Mouse (Mus musculus) midbrain, embryonic 11.5 days (tissue): ENCODE data around the gene Intu. TPM values are rescaled to one million over a fixed set of nuclear protein-coding genes. Genes with fewer than 3 reads are reported as not detected.
A peak's percentile ranks its signal among the peaks of the same experiment; 100 is the strongest.

Experiments
- ATAC-seq: fragments of 200-750 bp; cut with Nextera tagmentation; 2 replicates; pipeline ENCODE4 v1.8.0; 2017; ENCODE audit warnings: moderate TSS enrichment, moderate library complexity; ENCODE audit not compliant: low FRiP score
- DNase-seq: peaks from one replicate; pipeline ENCODE4 v3.0.0; 2015; ENCODE audit warnings: low spot score; ENCODE audit errors: missing footprints
- H3K27ac ChIP-seq: fragments of 300-500 bp; sonication (generic); 2 replicates; pipeline ENCODE4 v1.5.1; 2014; ENCODE audit warnings: low read depth, low read length
- H3K27me3 ChIP-seq: fragments of 300-500 bp; sonication (generic); 2 replicates; pipeline ENCODE4 v1.6.1; 2014; ENCODE audit warnings: mild to moderate bottlenecking, low read length, moderate library complexity, mixed read lengths; ENCODE audit not compliant: control insufficient read depth, insufficient read depth
- H3K36me3 ChIP-seq: fragments of 300-500 bp; sonication (generic); 2 replicates; pipeline ENCODE4 v1.6.1; 2014; ENCODE audit warnings: mild to moderate bottlenecking, low read length, moderate library complexity, mixed read lengths; ENCODE audit not compliant: control insufficient read depth, insufficient read depth
- H3K4me1 ChIP-seq: fragments of 300-500 bp; sonication (generic); 2 replicates; pipeline ENCODE4 v1.6.1; 2014; ENCODE audit warnings: low read length; ENCODE audit not compliant: control insufficient read depth, insufficient read depth
- H3K4me2 ChIP-seq: fragments of 300-500 bp; sonication (generic); 2 replicates; pipeline ENCODE4 v1.6.1; 2014; ENCODE audit warnings: mild to moderate bottlenecking, moderate library complexity
- H3K4me3 ChIP-seq: fragments of 300-500 bp; sonication (generic); 2 replicates; pipeline ENCODE4 v1.5.1; 2014; ENCODE audit warnings: low read depth, low read length
- H3K9ac ChIP-seq: fragments of 300-500 bp; sonication (generic); 2 replicates; pipeline ENCODE4 v1.6.1; 2014; ENCODE audit warnings: low read length
- H3K9me3 ChIP-seq: fragments of 300-500 bp; sonication (generic); 2 replicates; pipeline ENCODE4 v1.6.1; 2016; ENCODE audit warnings: low read length; ENCODE audit not compliant: control insufficient read depth
- WGBS: fragments of 180-500 bp; shearing (Covaris S2); extraction: QIAGEN DNeasy Blood & Tissue Kit; methylation state at CpG from one replicate; pipeline ENCODE4 v1.1.7; 2014; 5-methylcytosine and 5-hydroxymethylcytosine counted together
- polyA plus RNA-seq: library from polyadenylated mRNA; unstranded; fragments of >200 nt; fragmentation: Nextera tagmentation; extraction: Ambion mirVana; gene quantifications from 2 replicates; pipeline ENCODE4 v1.2.1, GENCODE M21; 2014

The Intu gene
- polyA plus RNA-seq, 1 experiment from 2014 or later = 7.8 TPM

DNA sequence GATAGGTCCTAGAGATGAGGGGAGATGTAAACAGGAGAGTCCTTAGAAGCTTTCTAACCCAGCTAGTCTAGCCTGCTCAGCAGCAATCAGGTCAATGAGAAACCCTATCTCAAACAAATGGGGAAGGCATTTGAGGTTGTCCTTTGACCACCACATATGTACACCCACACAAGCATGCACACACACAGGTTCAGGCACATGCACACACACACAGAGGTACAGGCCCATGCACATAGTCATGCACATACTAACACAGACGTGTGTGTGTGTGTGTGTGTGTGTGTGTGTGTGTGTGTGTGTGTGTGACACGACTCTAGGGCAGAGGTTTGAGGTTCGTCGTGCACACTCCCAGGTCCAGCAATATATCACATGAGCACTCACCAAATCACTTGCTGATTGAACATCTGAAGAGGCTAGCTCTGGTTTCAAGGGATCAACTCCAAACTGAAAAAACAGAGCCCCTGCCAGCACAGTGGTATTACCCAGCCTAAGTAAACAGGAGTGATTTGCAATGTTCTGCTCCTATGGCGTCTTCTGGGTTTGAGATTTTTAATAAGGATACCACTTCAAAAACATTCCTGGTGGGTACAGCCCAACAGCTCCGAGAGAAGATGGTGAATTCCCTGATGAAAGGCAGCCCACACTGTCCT is 22.0 kb upstream of the Intu start:
- H3K27me3 ChIP-seq = no peaks in the 10 kb centered on the region
- no peaks in the 10 kb centered on the region for H3K4me1 ChIP-seq
- H3K36me3 ChIP-seq = no peaks in the 10 kb centered on the region
- ATAC-seq = no peak
- 77% methylated on average over 6 of the region's 6 CpGs for WGBS
- H3K9me3 ChIP-seq = no peaks in the 10 kb centered on the region
- no peak overlapping the region for H3K27ac ChIP-seq
- no peak for DNase-seq
- H3K4me3 ChIP-seq = no peak overlapping the region
- H3K4me2 ChIP-seq = no peak overlapping the region
- H3K9ac ChIP-seq = no peak overlapping the region

GRCm38 (mm10) chr3:40510567-40510966 is 20.5 kb upstream of the Intu start:
- H3K27me3 ChIP-seq = no peaks in the 10 kb centered on the region
- no peaks in the 10 kb centered on the region for H3K36me3 ChIP-seq
- no peak for ATAC-seq
- no peak overlapping the region for H3K4me2 ChIP-seq
- WGBS = 86% methylated on average over 6 of the region's 6 CpGs
- no peak overlapping the region for H3K9ac ChIP-seq
- no peaks in the 10 kb centered on the region for H3K9me3 ChIP-seq
- H3K4me1 ChIP-seq = no peaks in the 10 kb centered on the region
- H3K27ac ChIP-seq = no peak overlapping the region
- H3K4me3 ChIP-seq = no peak overlapping the region
- DNase-seq = no peak

DNA sequence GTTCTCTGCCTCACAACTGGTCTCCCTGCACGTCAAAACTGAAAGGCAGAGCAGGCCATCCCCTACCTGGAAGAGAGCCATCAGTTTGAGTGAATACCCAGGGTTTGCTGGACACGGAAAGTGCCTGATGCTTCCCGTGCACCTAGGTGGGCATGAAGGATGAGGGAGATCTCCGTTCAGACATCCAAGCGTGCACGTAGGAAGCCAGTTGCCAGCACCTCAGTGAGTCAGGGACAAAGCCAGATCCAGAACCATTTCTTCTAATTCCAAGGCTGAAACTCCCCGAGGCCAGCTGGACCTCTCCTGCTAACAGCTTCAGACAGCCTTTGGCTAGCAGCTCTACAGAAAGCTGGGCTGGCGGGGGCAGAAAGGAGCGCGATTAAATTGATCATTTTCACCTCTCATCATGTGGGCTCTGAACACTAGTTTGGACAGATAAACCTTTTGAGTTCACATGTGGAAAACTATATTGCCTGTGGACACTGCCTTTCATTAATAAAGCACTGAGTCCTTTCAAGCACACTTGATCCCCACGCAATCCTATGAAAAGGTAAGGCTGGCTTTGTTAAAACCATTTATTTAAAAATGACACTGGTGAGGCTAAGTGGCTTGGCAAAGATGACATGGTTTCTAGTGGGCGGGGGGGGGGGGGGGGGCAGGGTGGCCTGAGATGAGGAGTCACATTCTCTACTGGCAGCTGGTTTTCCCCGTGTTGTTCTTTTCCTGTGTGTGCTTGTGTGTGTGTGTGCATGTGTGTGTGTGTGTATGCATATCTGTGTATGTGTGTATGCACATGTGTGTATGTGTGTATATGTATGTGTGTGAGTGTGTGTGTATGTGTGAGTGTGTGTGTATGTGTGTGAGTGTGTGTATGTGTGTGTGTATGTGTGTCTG is 17.9 kb upstream of the Intu start:
- no peak for ATAC-seq
- H3K4me1 ChIP-seq = no peaks in the 10 kb centered on the region
- DNase-seq = no peak
- no peaks in the 10 kb centered on the region for H3K9me3 ChIP-seq
- no peak overlapping the region for H3K9ac ChIP-seq
- H3K27me3 ChIP-seq = no peaks in the 10 kb centered on the region
- H3K4me2 ChIP-seq = no peak overlapping the region
- no peaks in the 10 kb centered on the region for H3K36me3 ChIP-seq
- 85% methylated on average over 13 of the region's 13 CpGs for WGBS
- no peak overlapping the region for H3K27ac ChIP-seq
- H3K4me3 ChIP-seq = no peak overlapping the region

- no peak overlapping the region for H3K27ac ChIP-seq
- no peaks in the 10 kb centered on the region for H3K9me3 ChIP-seq
- ATAC-seq (no peak), DNase-seq (no peak)
- no peaks in the 10 kb centered on the region for H3K36me3 ChIP-seq
- H3K27me3 ChIP-seq = no peaks in the 10 kb centered on the region
- 83% methylated on average over 3 of the region's 3 CpGs for WGBS
- H3K4me2 ChIP-seq = no peak overlapping the region
- H3K4me3 ChIP-seq = no peak overlapping the region
- H3K9ac ChIP-seq = no peak overlapping the region
- no peaks in the 10 kb centered on the region for H3K4me1 ChIP-seq
Observed at GRCm38 (mm10) chr3:40518240-40518639, 12.8 kb upstream of the Intu start.

GRCm38 (mm10) chr3:40519555-40519954 is 11.5 kb upstream of the Intu start:
- Histone ChIP-seq H3K4me2 (no peak overlapping the region), H3K9ac (no peak overlapping the region), H3K27me3 (no peaks in the 10 kb centered on the region), H3K4me1 (no peaks in the 10 kb centered on the region), H3K9me3 (no peaks in the 10 kb centered on the region), H3K36me3 (no peaks in the 10 kb centered on the region), H3K4me3 (no peak overlapping the region), H3K27ac (no peak overlapping the region)
- DNase-seq (no peak), ATAC-seq (no peak)
- 75% methylated on average over 3 of the region's 3 CpGs for WGBS

DNA sequence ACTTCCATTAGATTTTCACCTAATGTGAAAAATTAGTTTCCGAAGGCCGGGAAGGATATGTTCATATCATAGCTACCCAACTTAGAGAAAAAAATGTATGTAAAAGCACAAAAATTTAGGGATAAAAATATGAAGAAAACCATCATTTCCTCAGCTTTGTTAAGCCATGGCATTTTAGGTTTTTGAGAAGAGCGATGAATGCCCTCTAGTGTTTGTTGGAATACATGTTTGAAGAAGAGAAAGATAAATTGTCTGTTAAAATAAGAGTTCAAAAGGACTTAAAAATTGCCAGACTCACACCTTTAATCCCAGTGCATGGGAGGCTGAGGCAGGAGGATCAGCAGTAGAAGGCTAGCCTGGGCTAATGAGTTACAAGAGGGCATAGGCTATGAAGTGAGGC is 10.5 kb upstream of the Intu start:
- Histone ChIP-seq H3K4me1 (no peaks in the 10 kb centered on the region), H3K36me3 (no peaks in the 10 kb centered on the region), H3K9ac (no peak overlapping the region), H3K27ac (no peak overlapping the region), H3K27me3 (no peaks in the 10 kb centered on the region), H3K4me2 (no peak overlapping the region), H3K4me3 (no peak overlapping the region), H3K9me3 (no peaks in the 10 kb centered on the region)
- DNase-seq = no peak
- ATAC-seq = no peak
- 96% methylated on average over 3 of the region's 3 CpGs for WGBS

DNA sequence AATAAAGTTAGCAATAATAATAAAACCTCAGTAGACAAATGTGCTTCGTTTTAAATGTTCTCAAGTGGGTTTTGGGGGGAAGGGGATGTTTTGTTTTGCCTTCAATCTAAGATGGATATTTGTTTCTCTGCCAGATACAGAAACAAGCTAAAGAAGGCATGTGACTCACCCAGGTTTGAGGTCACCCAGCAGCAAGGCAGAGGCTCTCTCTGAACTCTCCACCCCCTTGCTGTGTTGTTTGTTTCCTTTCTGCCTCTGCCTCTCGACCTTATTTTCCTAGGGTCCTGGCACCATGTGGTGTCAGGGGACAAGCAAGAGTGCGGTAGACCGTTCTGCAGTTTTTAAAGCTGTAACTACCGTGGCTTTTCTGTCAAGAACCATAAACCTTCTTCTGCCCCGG is 8.6 kb upstream of the Intu start:
- no peak for DNase-seq
- Histone ChIP-seq H3K9me3 (no peaks in the 10 kb centered on the region), H3K27ac (no peak overlapping the region), H3K36me3 (no peaks in the 10 kb centered on the region), H3K4me2 (no peak overlapping the region), H3K9ac (no peak overlapping the region), H3K4me3 (no peak overlapping the region), H3K4me1 (no peaks in the 10 kb centered on the region), H3K27me3 (no peaks in the 10 kb centered on the region)
- no peak for ATAC-seq
- WGBS = 49% methylated on average over 6 of the region's 6 CpGs

DNA sequence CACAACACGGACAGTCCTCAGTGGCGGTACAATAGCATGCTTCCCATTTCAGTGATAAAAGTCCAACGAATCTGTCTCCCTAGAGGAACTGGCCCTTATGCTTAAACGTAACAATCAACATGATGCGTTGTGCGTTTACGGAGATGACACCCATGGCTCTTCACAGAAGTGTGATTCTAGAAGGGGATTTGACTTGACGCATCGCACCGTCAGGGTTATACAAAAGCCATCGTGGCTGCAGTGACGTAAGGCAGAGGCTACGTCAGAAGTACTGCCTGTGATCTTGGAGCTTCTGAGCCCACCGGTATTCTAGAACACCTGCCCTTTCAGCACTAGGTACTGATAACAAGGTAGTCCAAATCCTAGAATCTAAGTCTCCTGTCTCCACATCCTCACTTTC is 8.2 kb upstream of the Intu start:
- no peaks in the 10 kb centered on the region for H3K4me1 ChIP-seq
- WGBS = 58% methylated on average over 14 of the region's 14 CpGs
- H3K9me3 ChIP-seq = no peaks in the 10 kb centered on the region
- DNase-seq = no peak
- 0 out of 2 replicates have a peak, but pooled peaks cover 2% of the 10 kb centered on the region for H3K27me3 ChIP-seq
- H3K9ac ChIP-seq = no peak overlapping the region
- no peak overlapping the region for H3K4me2 ChIP-seq
- H3K27ac ChIP-seq = no peak overlapping the region
- no peaks in the 10 kb centered on the region for H3K36me3 ChIP-seq
- no peak for ATAC-seq
- H3K4me3 ChIP-seq = no peak overlapping the region

DNA sequence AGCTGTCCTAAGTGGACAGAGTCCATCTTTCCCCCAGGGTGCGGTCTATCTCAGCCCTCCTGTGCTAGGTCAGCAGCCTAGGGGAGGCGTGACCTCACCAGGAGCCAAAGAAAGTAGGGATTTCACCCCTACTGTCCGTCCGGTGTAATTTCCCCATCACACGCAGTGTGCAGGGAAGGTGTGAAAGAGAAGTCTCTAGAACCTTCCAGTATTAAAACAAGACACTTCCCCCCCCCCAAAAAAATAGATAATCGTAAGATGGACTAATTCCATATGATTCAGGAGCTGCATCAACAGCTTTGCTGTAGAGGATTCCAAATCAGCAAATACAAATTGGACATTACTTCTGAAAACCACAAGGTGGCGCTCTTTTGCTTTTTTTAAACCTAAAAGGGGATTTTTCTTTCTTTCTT is 7.7 kb upstream of the Intu start:
- Histone ChIP-seq H3K27ac (no peak overlapping the region), H3K27me3 (0 out of 2 replicates have a peak, but pooled peaks cover 2% of the 10 kb centered on the region), H3K9ac (no peak overlapping the region), H3K4me1 (no peaks in the 10 kb centered on the region), H3K4me3 (no peak overlapping the region), H3K36me3 (no peaks in the 10 kb centered on the region), H3K9me3 (no peaks in the 10 kb centered on the region), H3K4me2 (no peak overlapping the region; the same call in 1 of the 2 replicates)
- ATAC-seq = peak; percentile 58; the same call in 1 of the 2 replicates
- peak; percentile 91 for DNase-seq
- 19% methylated on average over 7 of the region's 7 CpGs for WGBS
